12 mouse cellular contexts compared by ENCODE assay signal in the genomic region with DNA sequence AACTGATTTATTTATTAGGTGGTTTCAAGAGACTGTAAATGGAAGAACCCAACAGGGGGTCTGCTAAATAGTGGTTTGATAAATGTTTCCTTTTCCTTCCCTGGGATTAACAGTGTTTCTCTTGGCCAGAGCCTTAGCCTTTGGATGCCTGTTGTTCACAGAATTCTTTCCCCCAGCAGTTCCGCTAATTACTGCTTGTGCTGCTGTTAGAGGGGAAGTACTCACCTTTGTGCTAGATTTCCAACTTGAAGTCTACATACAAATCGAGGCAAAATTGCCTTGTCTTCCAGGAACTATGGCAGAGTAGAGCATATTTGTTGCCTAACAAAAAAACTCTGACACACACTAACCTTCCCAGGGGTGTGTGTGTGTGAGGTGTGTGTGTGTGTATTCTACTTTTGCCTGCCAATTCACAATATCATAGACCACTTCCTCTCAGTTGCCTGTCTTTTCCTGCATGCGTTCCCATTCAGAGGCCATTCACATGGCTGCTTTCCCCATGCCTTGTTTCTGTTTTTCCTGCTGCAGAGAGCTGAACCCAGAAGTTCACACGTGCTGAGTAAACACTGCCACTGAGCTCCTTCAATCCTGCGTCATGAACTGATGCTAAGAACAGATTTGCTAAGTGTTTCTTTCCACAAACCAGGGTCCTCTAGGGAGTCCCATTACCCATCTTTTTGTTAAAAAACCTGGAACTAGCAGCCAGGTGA. TPM values are rescaled to one million over a fixed set of nuclear protein-coding genes. Genes with fewer than 3 reads are reported as not detected.
DNase-seq lines count a peak whose midpoint lies in the region; ATAC-seq and TF ChIP-seq lines count a peak whose summit lies in the region.
"Had no signal": no experiment of that assay in that cellular context is flagged by ENCODE, and none has a peak within 500 bp of the region (broad histone marks: within the 10 kb centered on the region; RNA-seq: fewer than 3 reads in every experiment).

No protein-coding gene starts in this region.

- DNase-seq in heart, postnatal 4 days, result no peak
- DNase-seq in stomach, postnatal 0 days (ENCODE audit: low spot score), result no peak
- no peak for DNase-seq in limb, embryonic 14.5 days (ENCODE audit: low spot score)
- no peak for DNase-seq in urinary bladder, postnatal 4 days (ENCODE audit: low spot score in 2 of 2)
- DNase-seq: cerebellum, adult 9-10 months; gastrocnemius, postnatal 14 days; lung, postnatal 4 days; retina, postnatal 1 day had no signal

- peak overlapping the region; percentile 84 for H3K4me2 ChIP-seq in heart, embryonic 11.5 days
- peak overlapping the region; percentile 88; the same call in 1 of the 2 replicates for H3K4me2 ChIP-seq in stomach, embryonic 14.5 days (replicated peaks; ENCODE audit: low read depth, low read length)
- H3K4me2 ChIP-seq in stomach, postnatal 0 days (replicated peaks; ENCODE audit: low read depth), result no peak overlapping the region; the same call in 1 of the 2 replicates
- peak overlapping the region; percentile 77; the same call in 1 of the 2 replicates for H3K4me2 ChIP-seq in limb, embryonic 14.5 days (replicated peaks; ENCODE audit: low read depth, low read length, severe bottlenecking)
- H3K4me2 ChIP-seq in neural tube, embryonic 13.5 days, result peak overlapping the region; percentile 97

- H3K4me3 ChIP-seq in heart, embryonic 11.5 days (ENCODE audit: low read depth, low read length), result peak overlapping the region; percentile 94; the same call in 1 of the 2 replicates
- no peak overlapping the region for H3K4me3 ChIP-seq in stomach, embryonic 14.5 days (ENCODE audit: low read depth, low read length)
- H3K4me3 ChIP-seq in stomach, postnatal 0 days (ENCODE audit: low read depth, low read length), result no peak overlapping the region
- H3K4me3 ChIP-seq in limb, embryonic 14.5 days (replicated peaks; ENCODE audit: low read length), result peak overlapping the region; percentile 86; the same call in 1 of the 2 replicates
- H3K4me3 ChIP-seq in neural tube, embryonic 13.5 days, result peak overlapping the region; percentile 97; the same call in 1 of the 2 replicates

- no peak for ATAC-seq in heart, embryonic 11.5 days (replicated peaks; ENCODE audit: insufficient number of reproducible peaks, low FRiP score, low TSS enrichment)
- ATAC-seq in stomach, embryonic 14.5 days (ENCODE audit: insufficient number of reproducible peaks, insufficient read depth, low FRiP score, low read depth), result no peak
- ATAC-seq in stomach, postnatal 0 days (ENCODE audit: low FRiP score, low TSS enrichment), result no peak
- ATAC-seq in limb, embryonic 14.5 days (ENCODE audit: low FRiP score, low read depth), result no peak
- ATAC-seq in neural tube, embryonic 13.5 days (ENCODE audit: low read depth), result no peak
- no peak for ATAC-seq in inflammation-experienced regulatory T-cells, adult 6 months

- no peak for TF ChIP-seq POLR2A in limb, embryonic 14.5 days (IDR thresholded peaks at IDR 0.05; ENCODE audit: borderline replicate concordance, extremely low read depth, insufficient read depth, insufficient read length)

- H3K4me1 ChIP-seq in heart, embryonic 11.5 days (ENCODE audit: control insufficient read depth, insufficient read depth, low read length), result peaks cover 34% of the 10 kb centered on the region
- peaks cover 6% of the 10 kb centered on the region; the same call in 1 of the 2 replicates for H3K4me1 ChIP-seq in stomach, embryonic 14.5 days (ENCODE audit: control insufficient read depth, insufficient read depth, low read length)
- H3K4me1 ChIP-seq in stomach, postnatal 0 days (replicated peaks; ENCODE audit: control insufficient read depth, insufficient read depth), result peaks cover 4% of the 10 kb centered on the region; the same call in 1 of the 2 replicates
- peaks cover 17% of the 10 kb centered on the region for H3K4me1 ChIP-seq in limb, embryonic 14.5 days (ENCODE audit: control insufficient read depth, insufficient read depth, low read length)
- peaks cover 59% of the 10 kb centered on the region for H3K4me1 ChIP-seq in neural tube, embryonic 13.5 days (replicated peaks)

- H3K9me3 ChIP-seq in heart, embryonic 11.5 days (replicated peaks; ENCODE audit: control insufficient read depth, low read length), result no peaks in the 10 kb centered on the region
- H3K9me3 ChIP-seq in stomach, embryonic 14.5 days (ENCODE audit: control insufficient read depth, low read depth, low read length), result no peaks in the 10 kb centered on the region
- H3K9me3 ChIP-seq in stomach, postnatal 0 days (ENCODE audit: control insufficient read depth, low read length), result no peaks in the 10 kb centered on the region
- H3K9me3 ChIP-seq in limb, embryonic 14.5 days (ENCODE audit: control insufficient read depth, low read length), result no peaks in the 10 kb centered on the region
- H3K9me3 ChIP-seq in neural tube, embryonic 13.5 days, result no peaks in the 10 kb centered on the region

- H3K27ac ChIP-seq in heart, embryonic 11.5 days (ENCODE audit: low read depth, low read length), result no peak overlapping the region
- no peak overlapping the region for H3K27ac ChIP-seq in stomach, embryonic 14.5 days (ENCODE audit: low read length)
- no peak overlapping the region for H3K27ac ChIP-seq in stomach, postnatal 0 days (replicated peaks)
- no peak overlapping the region for H3K27ac ChIP-seq in limb, embryonic 14.5 days (replicated peaks; ENCODE audit: low read depth, low read length)
- no peak overlapping the region for H3K27ac ChIP-seq in neural tube, embryonic 13.5 days (replicated peaks)

- TF ChIP-seq EP300 in stomach, postnatal 0 days (optimal IDR thresholded peaks at IDR 0.05), result no peak

- no peak for TF ChIP-seq CTCF in stomach, postnatal 0 days (IDR thresholded peaks at IDR 0.05; ENCODE audit: low read depth)

- no peaks in the 10 kb centered on the region for H3K27me3 ChIP-seq in heart, embryonic 11.5 days (ENCODE audit: control insufficient read depth, insufficient read depth, low read length)
- no peaks in the 10 kb centered on the region for H3K27me3 ChIP-seq in stomach, embryonic 14.5 days (ENCODE audit: control insufficient read depth, insufficient read depth, low read length)
- no peaks in the 10 kb centered on the region for H3K27me3 ChIP-seq in stomach, postnatal 0 days (ENCODE audit: control insufficient read depth, insufficient read depth, low read length)
- H3K27me3 ChIP-seq in limb, embryonic 14.5 days (ENCODE audit: control insufficient read depth, insufficient read depth, low read length), result no peaks in the 10 kb centered on the region
- H3K27me3 ChIP-seq in neural tube, embryonic 13.5 days, result no peaks in the 10 kb centered on the region

- H3K9ac ChIP-seq in heart, embryonic 11.5 days (ENCODE audit: low read depth, low read length), result no peak overlapping the region
- H3K9ac ChIP-seq in stomach, embryonic 14.5 days (replicated peaks; ENCODE audit: low read depth, low read length), result no peak overlapping the region
- H3K9ac ChIP-seq in stomach, postnatal 0 days (ENCODE audit: low read length), result no peak overlapping the region
- H3K9ac ChIP-seq in limb, embryonic 14.5 days (ENCODE audit: low read depth, low read length, severe bottlenecking), result no peak overlapping the region
- H3K9ac ChIP-seq in neural tube, embryonic 13.5 days, result peak overlapping the region; percentile 90; the same call in 1 of the 2 replicates

- 64% methylated on average over 5 of the region's 5 CpGs for WGBS in heart, embryonic 11.5 days (ENCODE audit: insufficient replicate concordance)
- WGBS in stomach, embryonic 14.5 days, result 74% methylated on average over 5 of the region's 5 CpGs
- 69% methylated on average over 5 of the region's 5 CpGs for WGBS in stomach, postnatal 0 days
- WGBS in limb, embryonic 14.5 days, result 69% methylated on average over 5 of the region's 5 CpGs
- 74% methylated on average over 5 of the region's 5 CpGs for whole genome bisulfite sequencing in neural tube, embryonic 13.5 days

- H3K36me3 ChIP-seq in heart, embryonic 11.5 days (ENCODE audit: control insufficient read depth, insufficient read depth, low read length), result no peaks in the 10 kb centered on the region
- no peaks in the 10 kb centered on the region for H3K36me3 ChIP-seq in stomach, embryonic 14.5 days (ENCODE audit: control insufficient read depth, insufficient read depth, low read length)
- H3K36me3 ChIP-seq in stomach, postnatal 0 days (ENCODE audit: control insufficient read depth, insufficient read depth, low read length), result no peaks in the 10 kb centered on the region
- H3K36me3 ChIP-seq in limb, embryonic 14.5 days (ENCODE audit: control insufficient read depth, insufficient read depth, low read length), result no peaks in the 10 kb centered on the region
- H3K36me3 ChIP-seq in neural tube, embryonic 13.5 days, result no peaks in the 10 kb centered on the region

RNA-seq across cellular contexts. Expression of a gene that starts 2.0 kb away (rescaled TPM):
- polyA plus RNA-seq in heart, embryonic 11.5 days (2014; fragmentation: Nextera tagmentation; extraction: Ambion mirVana), result 91.2 and 102 TPM in 2 replicates
- 10 to 100 TPM; 64.3 to 67.8 TPM for total RNA-seq in heart, postnatal 4 days (2021)
- 85.4 and 89.1 TPM in 2 replicates for polyA plus RNA-seq in stomach, embryonic 14.5 days (2014; fragmentation: Nextera tagmentation; extraction: Ambion mirVana)
- 38.0 and 39.5 TPM in 2 replicates for polyA plus RNA-seq in stomach, postnatal 0 days (2015; fragmentation: Nextera tagmentation; extraction: Ambion mirVana)
- 59.1 and 83.9 TPM in 2 replicates for polyA plus RNA-seq in limb, embryonic 14.5 days (2012; rRNA removed)
- 72.7 and 76.6 TPM in 2 replicates for polyA plus RNA-seq in limb, embryonic 14.5 days (2014; fragmentation: Nextera tagmentation; extraction: Ambion mirVana)
- 62.6 and 68.3 TPM in 2 replicates for polyA plus RNA-seq in neural tube, embryonic 13.5 days (2015; fragmentation: Nextera tagmentation; extraction: Ambion mirVana)
- 100 to 1,000 TPM in 2 of 3 experiments, 10 to 100 TPM in 1; 97.0 to 142 (median 135) TPM for polyA plus RNA-seq in inflammation-experienced regulatory T-cells, adult 6 months (2017; shearing (Covaris generic))

Comparison
In these comparisons a context has a peak if more than half of its experiments do, and no peak if none do; other contexts are left out.
1. H3K4me3 ChIP-seq: peak in heart, embryonic 11.5 days (single experiment), limb, embryonic 14.5 days (single experiment) and neural tube, embryonic 13.5 days (single experiment); none in stomach, embryonic 14.5 days (single experiment) and stomach, postnatal 0 days (single experiment).